Mouse (Mus musculus): ENCODE measurements around the gene Gm42417.

The Gm42417 gene

GRCm38 (mm10) chr1:36519626-36520025 is 19.6 kb downstream of the Gm42417 start:
- no peak for DNase-seq (ENCODE audit: extremely low spot score)

- no peak for DNase-seq (ENCODE audit: extremely low spot score)
These were observed 21.0 kb downstream of the Gm42417 start for GRCm38 (mm10) chr1:36518259-36518658.

GRCm38 (mm10) chr1:36513718-36514117 is 25.5 kb downstream of the Gm42417 start:
- DNase-seq (ENCODE audit: extremely low spot score), result peak; percentile 40

GRCm38 (mm10) chr1:36513310-36513709 is 25.9 kb downstream of the Gm42417 start:
- DNase-seq (ENCODE audit: extremely low spot score), result no peak

- DNase-seq (ENCODE audit: extremely low spot score), result no peak
These were observed 26.3 kb downstream of the Gm42417 start for GRCm38 (mm10) chr1:36512966-36513280.

GRCm38 (mm10) chr1:36512089-36512965 is 26.9 kb downstream of the Gm42417 start:
- DNase-seq (ENCODE audit: extremely low spot score), result peak; percentile 61

GRCm38 (mm10) chr1:36511289-36512021 is 27.8 kb downstream of the Gm42417 start, which contains the start of gene Cnnm3:
Cnnm3 (plus strand) TSS chr1:36511867.
- peak; percentile 100 for DNase-seq (ENCODE audit: extremely low spot score)

- no peak for DNase-seq (ENCODE audit: extremely low spot score)
These were observed 31.0 kb downstream of the Gm42417 start for GRCm38 (mm10) chr1:36508238-36508637.

- peak; percentile 68 for DNase-seq (ENCODE audit: extremely low spot score)
These were observed 38.0 kb downstream of the Gm42417 start for GRCm38 (mm10) chr1:36501261-36501660.

- no peak for DNase-seq (ENCODE audit: extremely low spot score)
These were observed 41.9 kb downstream of the Gm42417 start for GRCm38 (mm10) chr1:36497312-36497711.

GRCm38 (mm10) chr1:36496719-36497118 is 42.5 kb downstream of the Gm42417 start:
- DNase-seq (ENCODE audit: extremely low spot score), result no peak

- DNase-seq (ENCODE audit: extremely low spot score), result no peak
These were observed 45.9 kb downstream of the Gm42417 start for GRCm38 (mm10) chr1:36493299-36493698.

- DNase-seq (ENCODE audit: extremely low spot score), result peak; percentile 49
These were observed 46.7 kb downstream of the Gm42417 start for GRCm38 (mm10) chr1:36492416-36493139.

- no peak for DNase-seq (ENCODE audit: extremely low spot score)
These were observed 49.6 kb downstream of the Gm42417 start for GRCm38 (mm10) chr1:36489661-36490060.

GRCm38 (mm10) chr1:36487111-36487510 is 52.1 kb downstream of the Gm42417 start:
- DNase-seq (ENCODE audit: extremely low spot score), result no peak

GRCm38 (mm10) chr1:36485080-36485479 is 54.1 kb downstream of the Gm42417 start:
- no peak for DNase-seq (ENCODE audit: extremely low spot score)

- DNase-seq (ENCODE audit: extremely low spot score), result no peak
These were observed 55.4 kb downstream of the Gm42417 start for GRCm38 (mm10) chr1:36483825-36484224.

All from embryo, embryonic 9.5 days (tissue).